Mouse (Mus musculus) left cerebral cortex, adult 9 months (tissue): ENCODE measurements at regions not wholly inside any gene's neighbourhood (a gene's known extent, or its start where the extent isn't known, plus 50 kb on each side); places are given as distances from the start of the nearest gene placed in this dataset.

Experiments used
- DNase-seq, 2 experiments: peaks; one replicate each; pipeline ENCODE4 v3.0.0; 2022; ENCODE audit warnings: low spot score in 2 of 2

GRCm38 (mm10) chr1:117243599-117243998 is 440.8 kb downstream of the Gm19965 start:
- DNase-seq = no peak

- DNase-seq = peak in 1 of 2 experiments; percentile 20
These were observed 445.6 kb downstream of the Gm19965 start for GRCm38 (mm10) chr1:117248342-117248741.

GRCm38 (mm10) chr1:117290746-117291145 is 406.2 kb upstream of the Gm28363 start:
- no peak for DNase-seq

- DNase-seq = no peak
These were observed 397.7 kb upstream of the Gm28363 start for GRCm38 (mm10) chr1:117299232-117299631.
